Mouse (Mus musculus) midbrain, embryonic 12.5 days (tissue): Measurements from ENCODE around the gene Nt5dc2. TPM values are rescaled to one million over a fixed set of nuclear protein-coding genes. Genes with fewer than 3 reads are reported as not detected.

Experiments
- ATAC-seq: fragments of 200-750 bp; cut with Nextera tagmentation; 2 replicates; pipeline ENCODE4 v1.8.0; 2017; ENCODE audit warnings: low read depth, moderate TSS enrichment, moderate library complexity; ENCODE audit not compliant: low FRiP score
- H3K27ac ChIP-seq: fragments of 300-500 bp; sonication (generic); replicated peaks from 2 replicates; pipeline ENCODE4 v1.5.1; 2016; ENCODE audit warnings: mild to moderate bottlenecking
- H3K27me3 ChIP-seq: fragments of 300-500 bp; sonication (generic); 2 replicates; pipeline ENCODE4 v1.6.1; 2016; ENCODE audit warnings: mild to moderate bottlenecking
- H3K36me3 ChIP-seq: fragments of 300-500 bp; sonication (generic); 2 replicates; pipeline ENCODE4 v1.6.1; 2016
- H3K4me1 ChIP-seq: fragments of 300-500 bp; sonication (generic); 2 replicates; pipeline ENCODE4 v1.6.1; 2016
- H3K4me2 ChIP-seq: fragments of 300-500 bp; sonication (generic); replicated peaks from 2 replicates; pipeline ENCODE4 v1.6.1; 2016; ENCODE audit warnings: mild to moderate bottlenecking, moderate library complexity
- H3K4me3 ChIP-seq: fragments of 300-500 bp; sonication (generic); 2 replicates; pipeline ENCODE4 v1.5.1; 2016; ENCODE audit warnings: mild to moderate bottlenecking
- H3K9ac ChIP-seq: fragments of 300-500 bp; sonication (generic); replicated peaks from 2 replicates; pipeline ENCODE4 v1.6.1; 2016; ENCODE audit warnings: mild to moderate bottlenecking, moderate library complexity
- H3K9me3 ChIP-seq: fragments of 300-500 bp; sonication (generic); 2 replicates; pipeline ENCODE4 v1.6.1; 2016; ENCODE audit warnings: mild to moderate bottlenecking
- WGBS: fragments of 180-500 bp; shearing (Covaris S2); methylation state at CpG from one replicate; pipeline ENCODE4 v1.1.7; 2016; 5-methylcytosine and 5-hydroxymethylcytosine counted together
- polyA plus RNA-seq: library from polyadenylated mRNA; unstranded; fragments of >200 nt; fragmentation: Nextera tagmentation; extraction: Ambion mirVana; gene quantifications from 2 replicates; pipeline ENCODE4 v1.2.1, GENCODE M21; 2016

Gene Nt5dc2
- polyA plus RNA-seq, 1 experiment from 2014 or later: 446 TPM

DNA sequence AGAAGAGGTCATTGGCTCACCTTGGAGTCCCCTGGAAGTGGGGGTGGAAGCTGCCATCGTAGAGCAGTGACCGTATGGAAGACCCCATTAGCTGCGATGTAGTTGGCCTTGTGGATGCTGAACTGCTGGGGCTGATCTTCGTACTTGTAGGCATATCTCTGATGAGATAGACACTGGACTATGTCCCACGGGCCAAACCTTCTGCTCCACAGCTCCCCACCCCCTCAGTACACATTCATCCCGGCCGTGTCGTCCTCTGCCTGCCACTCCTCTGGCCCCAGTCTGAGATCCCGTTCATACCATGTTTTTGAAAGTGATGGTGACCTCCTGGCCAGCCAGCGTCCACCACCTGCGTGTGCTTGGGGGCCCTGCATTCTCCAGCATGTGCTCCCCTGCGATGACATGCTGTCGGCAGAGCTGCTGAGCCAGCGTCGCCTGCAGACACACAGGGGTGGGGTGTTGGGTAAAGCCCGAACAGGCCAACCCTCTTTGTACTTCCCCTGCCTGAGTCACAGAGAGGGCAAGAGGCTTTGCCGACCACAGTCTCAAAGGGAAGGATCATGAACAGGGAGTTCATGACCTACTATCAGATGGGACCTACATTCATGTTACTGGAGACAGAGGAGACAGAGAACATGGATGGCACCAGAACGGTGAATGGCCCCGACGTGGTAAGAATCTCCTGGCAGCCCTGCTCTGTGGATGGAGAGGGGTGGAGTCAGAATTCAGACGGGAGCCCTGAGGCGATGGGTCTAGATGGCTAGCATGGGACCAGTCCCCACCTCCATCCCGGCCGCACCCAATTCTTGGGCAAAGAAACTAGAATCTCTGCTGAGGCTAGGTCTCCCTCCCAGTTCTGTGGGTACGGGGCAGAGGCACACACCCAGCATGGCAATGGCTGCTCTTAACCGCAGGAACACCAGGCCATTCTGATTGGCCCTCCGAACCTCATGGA, 29.6 kb downstream of the Nt5dc2 start:
- no peaks in the 10 kb centered on the region for H3K27me3 ChIP-seq
- no peaks in the 10 kb centered on the region for H3K36me3 ChIP-seq
- H3K9me3 ChIP-seq: no peaks in the 10 kb centered on the region
- H3K4me2 ChIP-seq: no peak overlapping the region
- no peak for ATAC-seq
- H3K27ac ChIP-seq: no peak overlapping the region
- H3K9ac ChIP-seq: no peak overlapping the region
- no peaks in the 10 kb centered on the region for H3K4me1 ChIP-seq
- 84% methylated on average over 27 of the region's 27 CpGs for WGBS
- no peak overlapping the region for H3K4me3 ChIP-seq

DNA sequence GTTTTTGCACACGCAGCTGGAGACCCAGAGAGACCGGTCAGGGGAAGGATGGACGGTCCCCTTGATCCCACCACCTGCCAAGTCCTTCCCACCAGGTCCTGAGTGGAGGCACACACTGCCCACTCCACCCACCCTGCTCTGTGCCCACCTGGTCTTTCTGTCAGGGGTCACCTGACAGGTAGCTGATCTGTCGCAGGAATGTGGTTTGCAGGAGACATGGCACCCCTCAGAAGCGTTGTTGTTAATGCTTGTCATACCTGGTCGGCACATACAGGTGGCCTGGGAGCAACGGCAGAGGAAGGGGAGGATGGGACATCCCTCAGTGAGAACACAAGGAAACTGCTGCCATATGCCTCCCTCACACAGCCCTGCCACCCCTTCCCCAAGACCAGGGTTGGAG, 30.3 kb downstream of the Nt5dc2 start:
- no peak for ATAC-seq
- no peaks in the 10 kb centered on the region for H3K36me3 ChIP-seq
- H3K4me1 ChIP-seq: 0 out of 2 replicates have a peak, but pooled peaks cover 1% of the 10 kb centered on the region
- no peaks in the 10 kb centered on the region for H3K27me3 ChIP-seq
- H3K27ac ChIP-seq: no peak overlapping the region
- H3K9ac ChIP-seq: no peak overlapping the region
- WGBS: 88% methylated on average over 7 of the region's 7 CpGs
- no peak overlapping the region for H3K4me3 ChIP-seq
- no peaks in the 10 kb centered on the region for H3K9me3 ChIP-seq
- no peak overlapping the region for H3K4me2 ChIP-seq

DNA sequence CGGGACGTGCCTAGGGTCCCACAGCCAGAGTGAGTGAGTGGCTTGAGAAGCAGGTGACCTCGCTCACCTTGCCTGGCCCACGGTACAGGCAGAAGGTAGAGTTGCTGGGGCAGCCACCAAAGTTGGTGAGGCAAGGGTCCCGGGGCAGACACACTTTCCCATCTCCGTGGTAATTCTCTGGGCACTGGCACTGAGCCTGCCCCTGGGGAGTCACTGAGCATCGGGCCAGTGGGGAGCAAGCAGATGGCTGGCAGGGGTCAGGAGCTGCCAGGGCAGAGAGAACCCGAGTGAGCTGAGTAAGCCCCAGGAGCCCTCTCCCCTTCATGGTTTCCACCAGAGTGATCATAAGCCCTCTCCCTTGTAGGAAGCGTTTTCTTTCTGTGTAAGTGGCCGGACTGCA, 30.8 kb downstream of the Nt5dc2 start:
- no peak for ATAC-seq
- no peak overlapping the region for H3K9ac ChIP-seq
- H3K27ac ChIP-seq: no peak overlapping the region
- 0 out of 2 replicates have a peak, but pooled peaks cover 4% of the 10 kb centered on the region for H3K4me1 ChIP-seq
- H3K9me3 ChIP-seq: no peaks in the 10 kb centered on the region
- no peak overlapping the region for H3K4me2 ChIP-seq
- H3K4me3 ChIP-seq: no peak overlapping the region
- WGBS: 63% methylated on average over 10 of the region's 10 CpGs
- no peaks in the 10 kb centered on the region for H3K27me3 ChIP-seq
- H3K36me3 ChIP-seq: no peaks in the 10 kb centered on the region

DNA sequence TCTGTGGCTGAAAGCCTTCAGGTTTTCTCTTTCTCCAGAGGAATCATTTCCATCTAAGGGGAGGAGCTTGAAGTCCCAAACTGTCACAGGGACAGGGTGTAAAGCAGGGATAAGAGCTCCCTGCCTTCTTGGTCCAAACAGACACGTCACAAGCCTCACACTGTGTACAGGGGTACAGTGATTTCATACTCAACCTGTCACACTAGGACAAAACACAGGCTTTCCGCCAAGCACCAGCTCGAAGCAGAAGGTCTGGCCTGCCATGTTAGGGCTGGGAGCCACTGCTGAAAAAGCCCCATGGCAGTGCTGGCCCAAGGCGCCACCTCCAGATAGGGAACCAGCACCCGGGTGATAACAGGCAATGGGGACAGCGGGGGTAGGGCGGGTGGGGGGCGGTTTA, 33.2 kb downstream of the Nt5dc2 start:
- ATAC-seq: no peak
- 83% methylated on average over 8 of the region's 8 CpGs for WGBS
- H3K9me3 ChIP-seq: no peaks in the 10 kb centered on the region

DNA sequence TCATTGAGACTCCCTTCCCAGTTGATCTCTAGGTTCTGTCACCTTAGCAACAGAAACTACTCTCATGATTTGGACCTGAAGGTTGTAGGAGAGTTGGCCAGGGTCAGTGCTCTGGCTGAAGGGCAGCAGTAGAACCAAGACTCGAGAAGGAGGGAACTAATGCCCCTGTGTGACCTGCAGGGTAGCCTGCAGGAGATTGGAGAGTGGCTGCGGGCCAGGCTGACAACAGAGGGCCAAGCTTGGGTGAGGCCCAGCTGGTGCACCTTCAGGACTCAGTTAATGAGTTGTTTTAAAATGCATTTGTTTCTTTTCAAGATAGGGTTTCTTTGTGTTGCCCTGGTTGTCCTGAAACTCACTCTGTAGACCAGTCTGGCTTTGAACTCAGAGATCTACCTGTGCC, 34.2 kb downstream of the Nt5dc2 start:
- Histone ChIP-seq H3K36me3 (peaks cover 5% of the 10 kb centered on the region), H3K27ac (no peak overlapping the region)
- whole genome bisulfite sequencing: 61% methylated on average over 2 of the region's 2 CpGs

More for the DNA sequence above, 33.2 kb downstream of the Nt5dc2 start:
- Histone ChIP-seq H3K4me1 (0 out of 2 replicates have a peak, but pooled peaks cover 4% of the 10 kb centered on the region), H3K9ac (no peak overlapping the region), H3K27me3 (no peaks in the 10 kb centered on the region), H3K36me3 (no peaks in the 10 kb centered on the region), H3K27ac (no peak overlapping the region), H3K4me2 (no peak overlapping the region), H3K4me3 (no peak overlapping the region)

DNA sequence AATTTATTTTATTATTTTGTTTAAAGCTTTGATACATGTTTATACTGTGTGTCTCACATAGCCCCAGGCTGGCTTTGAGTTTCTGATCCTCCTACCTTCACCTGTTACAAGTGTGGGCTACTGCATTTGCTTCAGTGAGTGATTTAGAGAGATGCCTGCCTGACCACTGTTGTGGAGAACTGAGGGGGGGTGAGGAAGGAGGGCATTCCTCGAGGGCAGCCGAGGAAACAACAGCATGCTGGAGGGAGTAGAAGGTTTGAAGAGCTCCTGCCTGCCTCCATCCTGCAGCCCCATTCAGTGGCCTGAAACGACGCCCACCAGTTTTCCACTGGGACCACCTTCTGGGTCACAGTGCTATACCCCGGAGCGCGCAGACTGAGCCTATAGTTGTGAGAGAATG, 34.6 kb downstream of the Nt5dc2 start:
- Histone ChIP-seq H3K27ac (no peak overlapping the region), H3K27me3 (no peaks in the 10 kb centered on the region), H3K36me3 (peaks cover 10% of the 10 kb centered on the region), H3K4me3 (no peak overlapping the region), H3K4me2 (no peak overlapping the region), H3K9ac (no peak overlapping the region), H3K4me1 (0 out of 2 replicates have a peak, but pooled peaks cover 4% of the 10 kb centered on the region), H3K9me3 (no peaks in the 10 kb centered on the region)
- no peak for ATAC-seq
- 55% methylated on average over 7 of the region's 7 CpGs for WGBS

More for the DNA sequence above, 34.2 kb downstream of the Nt5dc2 start:
- H3K27me3 ChIP-seq: no peaks in the 10 kb centered on the region
- no peak overlapping the region for H3K4me2 ChIP-seq
- ATAC-seq: no peak
- 0 out of 2 replicates have a peak, but pooled peaks cover 4% of the 10 kb centered on the region for H3K4me1 ChIP-seq
- no peaks in the 10 kb centered on the region for H3K9me3 ChIP-seq
- H3K9ac ChIP-seq: no peak overlapping the region
- H3K4me3 ChIP-seq: no peak overlapping the region

DNA sequence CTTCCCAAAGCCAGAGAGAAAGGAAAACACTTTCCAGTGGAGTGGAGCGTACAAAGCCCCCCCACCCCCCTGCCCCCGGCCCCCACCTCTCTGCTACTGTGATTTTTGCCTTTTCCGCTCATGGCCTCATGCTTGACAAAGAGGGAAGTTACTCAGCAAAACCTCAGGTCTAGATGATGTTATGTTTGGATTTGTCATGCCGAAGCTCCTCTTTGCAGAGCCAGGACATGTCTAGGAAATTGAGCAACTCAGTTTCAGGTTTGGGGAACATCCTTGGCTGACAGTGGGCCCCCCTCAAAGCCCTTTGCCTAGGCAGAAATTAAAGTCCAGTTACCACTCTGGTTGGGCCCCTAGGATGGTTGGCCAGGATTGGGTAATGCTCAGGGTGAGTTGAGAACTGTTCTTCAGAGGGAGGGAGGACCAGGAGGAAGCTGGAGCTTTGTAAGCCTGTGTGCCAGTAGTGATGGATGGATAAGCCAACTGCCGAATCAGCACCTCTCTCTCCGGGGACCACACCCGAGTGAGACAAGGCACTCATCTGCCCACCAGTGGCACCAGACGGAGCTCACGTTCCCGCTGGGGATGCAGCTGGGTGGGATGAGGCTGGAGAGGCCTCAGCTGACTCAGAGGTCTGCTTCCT, 35.3 kb downstream of the Nt5dc2 start:
- H3K4me3 ChIP-seq: no peak overlapping the region
- H3K27ac ChIP-seq: 0 out of 2 replicates have a peak overlapping the region, but pooled peaks have one; percentile 4
- no peaks in the 10 kb centered on the region for H3K9me3 ChIP-seq
- 0 out of 2 replicates have a peak, but pooled peaks cover 4% of the 10 kb centered on the region for H3K4me1 ChIP-seq
- H3K36me3 ChIP-seq: peaks cover 16% of the 10 kb centered on the region
- H3K9ac ChIP-seq: no peak overlapping the region
- ATAC-seq: no peak
- H3K4me2 ChIP-seq: no peak overlapping the region
- 75% methylated on average over 10 of the region's 10 CpGs for WGBS
- H3K27me3 ChIP-seq: no peaks in the 10 kb centered on the region

DNA sequence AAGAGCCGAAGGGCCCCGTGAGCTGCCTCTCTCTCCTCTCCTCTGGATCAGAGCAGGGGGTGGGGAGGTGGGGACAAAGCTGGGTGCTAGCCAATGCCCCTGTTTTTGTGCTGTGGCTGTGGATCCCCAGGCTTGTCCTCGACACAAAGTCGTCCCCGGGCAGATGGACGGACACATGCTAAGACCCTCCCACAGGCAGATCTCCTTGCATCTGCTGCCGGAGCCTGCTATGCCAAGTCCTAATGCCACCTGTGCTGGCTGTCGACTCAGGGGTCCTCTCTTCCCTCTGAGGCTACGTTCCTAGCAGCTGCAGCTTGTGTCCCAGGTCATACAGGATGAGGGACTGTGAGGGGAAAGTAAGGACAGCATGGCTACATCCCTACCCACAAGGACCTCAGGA, 36.0 kb downstream of the Nt5dc2 start:
- no peak overlapping the region for H3K4me2 ChIP-seq
- H3K4me3 ChIP-seq: no peak overlapping the region

DNA sequence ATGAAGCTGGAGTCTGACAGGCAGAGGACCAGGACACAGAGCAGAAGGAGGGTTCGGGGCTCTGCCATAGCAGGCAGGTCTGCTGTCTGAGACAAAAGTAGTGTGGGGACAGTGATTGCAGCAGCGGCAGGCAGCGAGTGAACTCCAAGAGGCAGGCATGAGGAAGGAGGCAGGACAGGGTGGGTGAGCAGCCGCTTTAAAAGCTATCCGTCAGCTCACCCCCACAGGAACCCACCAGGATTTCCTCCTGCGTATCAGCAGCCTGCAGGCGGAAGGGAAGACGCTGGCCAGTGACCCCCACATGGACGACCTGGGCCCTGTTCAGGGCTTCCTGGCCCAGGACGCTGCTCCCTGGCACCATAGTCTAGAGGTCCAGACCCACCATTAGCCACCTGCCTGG, 37.6 kb downstream of the Nt5dc2 start, which contains the start of gene Stab1:
Stab1 (minus strand) TSS at position 217 of the 400 bp plus-strand sequence.
- no peak for ATAC-seq
- Histone ChIP-seq H3K36me3 (peaks cover 39% of the 10 kb centered on the region), H3K4me3 (no peak within 1 kb of the TSS), H3K9me3 (no peaks in the 10 kb centered on the region), H3K9ac (peak within 1 kb of the TSS; percentile 17; the same call in 1 of the 2 replicates), H3K27ac (no peak within 1 kb of the TSS; the same call in 1 of the 2 replicates), H3K4me1 (0 out of 2 replicates have a peak, but pooled peaks cover 4% of the 10 kb centered on the region), H3K27me3 (no peaks in the 10 kb centered on the region), H3K4me2 (no peak within 1 kb of the TSS)
- 59% methylated on average over 10 of the region's 10 CpGs for WGBS

More for the DNA sequence above, 36.0 kb downstream of the Nt5dc2 start:
- H3K27me3 ChIP-seq: no peaks in the 10 kb centered on the region
- peaks cover 24% of the 10 kb centered on the region for H3K36me3 ChIP-seq
- 73% methylated on average over 9 of the region's 9 CpGs for WGBS
- H3K9me3 ChIP-seq: no peaks in the 10 kb centered on the region
- H3K9ac ChIP-seq: no peak overlapping the region
- 0 out of 2 replicates have a peak, but pooled peaks cover 4% of the 10 kb centered on the region for H3K4me1 ChIP-seq
- no peak for ATAC-seq
- H3K27ac ChIP-seq: 0 out of 2 replicates have a peak overlapping the region, but pooled peaks have one; percentile 4

DNA sequence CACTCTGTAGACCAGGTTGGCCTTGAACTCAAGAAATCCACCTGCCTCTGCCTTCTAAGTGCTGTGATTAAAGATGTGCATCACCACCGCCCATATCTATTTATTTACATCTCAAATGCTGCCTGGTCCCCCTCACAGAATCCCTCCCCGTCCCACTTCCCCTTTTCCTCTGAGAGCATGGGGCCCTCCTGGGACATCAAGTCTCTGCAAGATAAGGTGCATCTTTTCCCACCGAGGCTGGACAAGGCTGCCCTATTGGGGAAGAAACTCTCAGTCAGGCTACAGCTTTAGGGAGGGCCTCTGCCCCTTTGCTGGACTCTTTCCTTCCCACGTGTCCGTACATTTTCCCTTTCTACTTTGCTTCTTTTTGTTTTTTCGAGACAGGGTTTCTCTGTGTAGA, 38.7 kb downstream of the Nt5dc2 start:
- 78% methylated on average over 6 of the region's 6 CpGs for WGBS
- Histone ChIP-seq H3K27ac (no peak overlapping the region), H3K9ac (no peak overlapping the region), H3K9me3 (no peaks in the 10 kb centered on the region), H3K36me3 (peaks cover 50% of the 10 kb centered on the region), H3K27me3 (no peaks in the 10 kb centered on the region), H3K4me1 (0 out of 2 replicates have a peak, but pooled peaks cover 4% of the 10 kb centered on the region), H3K4me3 (no peak overlapping the region), H3K4me2 (no peak overlapping the region)
- ATAC-seq: no peak

DNA sequence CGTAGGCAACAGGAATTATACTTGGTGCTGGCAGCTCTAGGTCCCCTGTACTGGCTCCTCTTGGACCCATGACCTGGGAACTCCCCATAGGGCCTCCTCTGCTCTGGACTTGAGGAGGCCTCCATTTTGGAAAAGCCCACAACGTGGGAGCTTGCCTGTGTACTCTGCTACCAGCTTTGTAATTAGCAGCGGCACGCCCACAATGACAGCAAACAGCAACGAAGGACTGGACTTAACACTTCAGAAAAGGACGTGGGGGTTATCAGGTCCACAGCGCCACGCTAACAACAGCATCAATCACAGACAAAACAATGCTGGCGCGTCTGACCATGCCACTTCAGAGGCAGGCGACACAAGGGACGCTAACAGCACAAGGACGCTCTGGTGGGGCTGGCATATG, 40.1 kb downstream of the Nt5dc2 start:
- Histone ChIP-seq H3K9me3 (no peaks in the 10 kb centered on the region), H3K27me3 (no peaks in the 10 kb centered on the region), H3K4me3 (no peak overlapping the region), H3K4me2 (no peak overlapping the region), H3K27ac (peak overlapping the region; percentile 31; the same call in 1 of the 2 replicates), H3K4me1 (0 out of 2 replicates have a peak, but pooled peaks cover 4% of the 10 kb centered on the region), H3K9ac (no peak overlapping the region), H3K36me3 (peaks cover 65% of the 10 kb centered on the region)
- WGBS: 89% methylated on average over 13 of the region's 13 CpGs
- no peak for ATAC-seq
